Mouse (Mus musculus) limb, embryonic 11.5 days (tissue): ENCODE measurements at regions not wholly inside any gene's neighbourhood (a gene's known extent, or its start where the extent isn't known, plus 50 kb on each side); places are given as distances from the start of the nearest gene placed in this dataset.
A peak's percentile ranks its signal among the peaks of the same experiment; 100 is the strongest.
"Not testable (repeated sequence)": the region's sequence is repeated elsewhere in the genome, so short reads cannot be mapped to it uniquely, and the experiment has no call there.

Experiments used
- ATAC-seq: fragments of 200-750 bp; cut with Nextera tagmentation; 2 replicates; pipeline ENCODE4 v1.8.0; 2017; ENCODE audit warnings: low read depth; ENCODE audit not compliant: insufficient number of reproducible peaks, low FRiP score, low TSS enrichment
- DNase-seq: peaks from one replicate; pipeline ENCODE4 v3.0.0-alpha.2; 2015; ENCODE audit warnings: low spot score
- H3K27ac ChIP-seq: fragments of 300-500 bp; sonication (generic); replicated peaks from 2 replicates; pipeline ENCODE4 v1.5.1; 2014; ENCODE audit warnings: low read depth, mild to moderate bottlenecking, low read length
- H3K27me3 ChIP-seq: fragments of 300-500 bp; sonication (generic); 2 replicates; pipeline ENCODE4 v1.6.1; 2014; ENCODE audit warnings: mild to moderate bottlenecking, low read length, mixed read lengths; ENCODE audit not compliant: control insufficient read depth, insufficient read depth
- H3K36me3 ChIP-seq: fragments of 300-500 bp; sonication (generic); 2 replicates; pipeline ENCODE4 v1.6.1; 2014; ENCODE audit warnings: mild to moderate bottlenecking, low read length, moderate library complexity, mixed read lengths; ENCODE audit not compliant: control insufficient read depth, insufficient read depth
- H3K4me1 ChIP-seq: fragments of 300-500 bp; sonication (generic); 2 replicates; pipeline ENCODE4 v1.6.1; 2014; ENCODE audit warnings: low read length, mixed read lengths; ENCODE audit not compliant: control insufficient read depth, insufficient read depth
- H3K4me2 ChIP-seq: fragments of 300-500 bp; sonication (generic); 2 replicates; pipeline ENCODE4 v1.6.1; 2014; ENCODE audit warnings: low read depth, mild to moderate bottlenecking, moderate library complexity; ENCODE audit not compliant: severe bottlenecking
- H3K4me3 ChIP-seq: fragments of 300-500 bp; sonication (generic); 2 replicates; pipeline ENCODE4 v1.5.1; 2014; ENCODE audit warnings: low read depth, low read length
- H3K9ac ChIP-seq: fragments of 300-500 bp; sonication (generic); 2 replicates; pipeline ENCODE4 v1.6.1; 2014; ENCODE audit warnings: mild to moderate bottlenecking, low read length
- H3K9me3 ChIP-seq: fragments of 300-500 bp; sonication (generic); 2 replicates; pipeline ENCODE4 v1.6.1; 2016; ENCODE audit warnings: low read length; ENCODE audit not compliant: control insufficient read depth
- WGBS: fragments of 180-500 bp; shearing (Covaris S2); extraction: QIAGEN DNeasy Blood & Tissue Kit; methylation state at CpG from one replicate; pipeline ENCODE4 v1.1.7; 2014; 5-methylcytosine and 5-hydroxymethylcytosine counted together

DNA sequence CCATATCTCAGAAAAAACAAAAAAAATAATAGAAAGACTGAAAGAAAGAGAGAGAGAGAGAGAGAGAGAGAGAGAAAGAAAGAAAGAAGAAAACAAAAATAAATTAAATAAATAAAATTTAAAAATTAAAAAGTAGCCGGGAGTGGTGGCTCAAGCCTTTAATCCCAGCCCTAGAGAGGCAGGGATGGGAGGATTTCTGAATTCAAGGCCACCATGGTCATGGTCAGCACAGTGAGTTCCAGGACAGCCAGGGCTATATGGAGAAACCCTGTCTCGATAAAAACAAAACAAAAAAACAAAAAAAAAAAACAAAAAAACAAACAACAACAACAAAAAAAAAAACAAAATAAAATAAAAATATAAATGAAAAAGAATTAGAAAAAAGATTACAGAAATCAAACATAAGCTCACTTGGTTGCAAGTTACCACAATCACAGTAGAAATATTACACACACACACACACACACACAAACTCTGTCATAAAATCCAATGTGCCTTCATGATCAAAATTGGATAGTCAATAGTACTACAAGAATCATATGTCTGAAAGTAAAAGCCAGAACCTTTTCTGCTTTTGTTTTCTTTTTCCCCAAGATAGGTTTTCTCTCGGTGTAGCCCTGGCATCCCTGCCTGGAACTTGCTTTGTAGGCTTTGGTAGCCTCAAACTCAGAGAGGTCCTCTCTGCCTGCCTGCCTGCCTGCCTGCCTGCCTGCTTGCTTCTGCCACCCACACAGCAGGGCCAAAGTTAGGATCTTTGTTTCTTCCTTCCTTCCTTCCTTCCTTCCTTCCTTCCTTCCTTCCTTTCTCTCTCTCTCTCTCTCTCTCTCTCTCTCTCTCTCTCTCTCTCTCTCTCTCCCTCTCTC lies 476.1 kb upstream of the Olfr161 start:
- H3K9ac ChIP-seq, H3K9me3 ChIP-seq, H3K4me3 ChIP-seq, H3K36me3 ChIP-seq, H3K27me3 ChIP-seq, DNase-seq, H3K27ac ChIP-seq, H3K4me1 ChIP-seq, H3K4me2 ChIP-seq: not testable (repeated sequence)
- peak; percentile 97 for ATAC-seq
- whole genome bisulfite sequencing: 80% methylated on average over 2 of the region's 3 CpGs

DNA sequence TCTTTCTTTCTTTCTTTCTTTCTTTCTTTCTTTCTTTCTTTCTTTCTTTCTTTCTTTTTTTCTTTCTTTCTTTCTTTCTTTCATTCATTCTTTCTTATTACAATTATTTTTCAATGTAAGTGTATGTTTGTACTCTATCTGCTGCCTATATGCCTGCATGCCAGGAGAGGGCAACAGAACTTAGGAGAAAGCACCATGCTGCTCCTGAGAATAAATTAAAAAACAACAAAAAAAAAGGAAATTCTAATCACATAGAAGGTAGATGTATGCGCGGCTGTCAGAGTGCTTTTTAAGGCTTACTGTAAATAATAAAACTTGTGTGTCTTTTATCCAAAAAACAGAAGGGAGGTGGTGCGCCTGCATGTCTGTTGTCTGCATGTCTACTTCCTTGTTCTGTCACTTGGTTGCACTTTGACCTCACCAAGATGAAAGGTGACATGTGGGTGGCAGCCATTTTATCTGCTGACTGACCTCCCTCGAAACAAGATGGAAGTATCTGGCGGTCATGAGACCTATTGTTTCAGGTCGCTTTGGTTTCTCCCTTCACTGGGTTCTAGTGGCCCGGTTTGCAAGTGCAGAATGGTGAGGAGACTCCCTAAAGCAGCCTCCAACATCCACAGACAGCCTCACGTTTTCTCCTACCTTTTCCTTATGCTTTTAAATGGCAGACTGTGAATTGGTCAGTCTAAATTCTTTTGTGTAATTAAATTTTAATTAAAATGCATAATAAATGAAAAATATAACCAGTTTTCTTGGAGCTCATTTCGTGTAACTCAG lies 475.3 kb upstream of the Olfr161 start:
- H3K4me1 ChIP-seq, H3K27me3 ChIP-seq, H3K27ac ChIP-seq, H3K36me3 ChIP-seq, H3K9me3 ChIP-seq, H3K4me2 ChIP-seq, H3K4me3 ChIP-seq, H3K9ac ChIP-seq: not testable (repeated sequence)
- peak; percentile 84 for ATAC-seq
- DNase-seq: peak; percentile 21
- 70% methylated on average over 8 of the region's 9 CpGs for WGBS

- not testable (repeated sequence) for H3K27ac ChIP-seq, H3K36me3 ChIP-seq, H3K4me1 ChIP-seq, DNase-seq, ATAC-seq, H3K4me3 ChIP-seq, H3K4me2 ChIP-seq, H3K9me3 ChIP-seq, H3K27me3 ChIP-seq, H3K9ac ChIP-seq
- WGBS: 86% methylated on average over 2 of the region's 3 CpGs
Observed at GRCm38 (mm10) chr16:3116113-3116511, 474.7 kb upstream of the Olfr161 start.

- H3K4me3 ChIP-seq, H3K4me1 ChIP-seq, DNase-seq, H3K9ac ChIP-seq, ATAC-seq, H3K36me3 ChIP-seq, H3K27ac ChIP-seq, H3K9me3 ChIP-seq, H3K27me3 ChIP-seq, H3K4me2 ChIP-seq: not testable (repeated sequence)
Observed at GRCm38 (mm10) chr16:3121216-3121615, 469.6 kb upstream of the Olfr161 start.

DNA sequence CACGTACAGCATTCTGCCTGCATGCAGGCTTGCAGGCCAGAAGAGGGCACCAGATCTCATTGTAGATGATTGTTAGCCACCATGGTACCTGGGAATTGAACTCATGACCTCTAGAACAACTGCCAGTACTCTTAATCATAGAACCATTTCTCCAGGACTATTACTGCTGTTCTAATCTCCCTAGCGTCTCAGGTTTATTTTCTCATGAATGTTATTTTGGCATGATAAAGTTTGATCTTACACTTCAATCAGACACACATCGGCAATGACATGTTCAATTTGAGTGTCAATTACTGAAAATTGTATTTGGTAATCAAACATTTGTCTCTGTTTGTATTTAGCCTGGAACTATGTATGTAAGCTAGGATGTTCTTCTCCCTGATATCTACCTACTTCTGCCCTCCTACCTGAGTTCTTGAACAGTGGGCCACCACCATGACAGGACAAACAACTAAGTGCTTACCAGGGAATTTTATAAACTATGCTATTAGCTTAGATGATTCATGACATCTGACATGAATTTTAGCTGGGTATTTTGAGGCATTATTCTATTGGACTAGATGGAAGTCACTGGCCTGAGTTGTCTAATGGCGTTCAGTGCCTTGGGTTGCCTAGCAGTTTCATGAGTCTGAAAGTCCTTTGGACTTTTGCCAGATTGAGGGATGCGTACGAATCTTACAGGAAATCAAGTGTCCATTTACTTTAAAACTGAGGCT lies 468.5 kb upstream of the Olfr161 start:
- not testable (repeated sequence) for DNase-seq, H3K9ac ChIP-seq, H3K27me3 ChIP-seq, H3K9me3 ChIP-seq, H3K4me3 ChIP-seq, H3K27ac ChIP-seq, H3K36me3 ChIP-seq, H3K4me2 ChIP-seq, H3K4me1 ChIP-seq
- ATAC-seq: 0 out of 2 replicates have a peak, but pooled peaks have one; percentile 52
- 56% methylated on average over 4 of the region's 6 CpGs for WGBS

DNA sequence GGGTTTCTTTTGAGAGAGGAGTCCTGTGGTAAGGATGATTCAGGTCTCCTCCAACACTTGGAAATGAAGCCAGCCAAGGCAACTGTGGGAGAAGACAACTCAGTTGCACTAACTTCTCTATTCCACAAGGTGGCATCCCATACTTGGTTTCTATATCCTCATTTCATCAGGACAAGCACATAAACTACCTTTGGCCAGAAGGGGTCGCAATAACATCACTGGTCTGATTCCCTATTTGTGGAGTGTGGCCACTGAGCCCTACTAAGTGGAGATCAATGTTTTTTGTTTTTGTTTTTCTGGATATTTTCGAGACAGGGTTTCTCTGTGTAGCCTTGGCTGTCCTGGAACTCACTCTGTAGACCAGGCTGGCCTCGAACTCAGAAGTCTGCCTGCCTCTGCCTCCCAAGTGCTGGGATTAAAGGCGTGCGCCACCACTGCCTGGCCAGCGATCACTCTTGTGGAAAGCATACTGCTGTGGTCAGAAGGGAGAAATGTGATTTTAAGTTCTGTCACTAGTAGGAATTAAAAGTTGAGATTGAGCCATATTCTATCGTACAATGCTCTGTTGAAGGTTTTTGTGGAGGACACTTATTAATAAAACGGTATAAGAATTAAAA lies 467.9 kb upstream of the Olfr161 start:
- H3K4me2 ChIP-seq, H3K36me3 ChIP-seq, H3K27me3 ChIP-seq, H3K4me1 ChIP-seq, H3K9me3 ChIP-seq, H3K4me3 ChIP-seq, H3K9ac ChIP-seq, H3K27ac ChIP-seq: not testable (repeated sequence)
- peak; percentile 20 for DNase-seq
- WGBS: 71% methylated on average over 8 of the region's 8 CpGs
- ATAC-seq: 0 out of 2 replicates have a peak, but pooled peaks have one; percentile 52

GRCm38 (mm10) chr16:3127317-3127716 lies 463.5 kb upstream of the Olfr161 start:
- H3K36me3 ChIP-seq, DNase-seq, H3K4me3 ChIP-seq, H3K27me3 ChIP-seq, H3K4me2 ChIP-seq, H3K9ac ChIP-seq, H3K4me1 ChIP-seq, H3K9me3 ChIP-seq, H3K27ac ChIP-seq, ATAC-seq: not testable (repeated sequence)
- 45% methylated on average over 2 of the region's 2 CpGs for WGBS
